Mouse (Mus musculus) urinary bladder, postnatal 36 days (tissue): ENCODE measurements around the gene Sctr.

Experiments
- DNase-seq, 2 experiments: peaks; one replicate each; pipeline ENCODE4 v3.0.0; 2022; ENCODE audit warnings: low spot score in 2 of 2, mixed read lengths in 1 of 2

Gene Sctr

DNA sequence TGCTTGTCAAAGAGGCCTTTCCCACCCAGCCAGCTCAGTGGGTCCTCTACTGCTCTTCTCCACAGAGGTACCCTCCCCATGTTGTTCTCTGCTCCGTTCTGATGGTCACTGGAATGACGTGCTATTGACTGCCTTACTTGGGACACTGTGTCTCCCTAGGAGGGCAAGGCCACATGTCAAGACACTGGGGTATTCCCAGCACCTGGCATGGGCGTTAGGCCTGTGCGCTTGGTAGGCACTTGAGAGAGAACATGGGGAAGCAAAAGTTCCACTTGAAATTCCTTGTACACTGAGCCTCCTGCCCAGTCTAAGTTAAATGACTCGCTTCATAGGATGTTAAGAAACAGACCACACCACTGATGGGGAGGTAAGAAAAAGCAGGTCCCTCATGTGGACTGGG, 62.4 kb downstream of the Sctr start:
- no peak for DNase-seq

DNA sequence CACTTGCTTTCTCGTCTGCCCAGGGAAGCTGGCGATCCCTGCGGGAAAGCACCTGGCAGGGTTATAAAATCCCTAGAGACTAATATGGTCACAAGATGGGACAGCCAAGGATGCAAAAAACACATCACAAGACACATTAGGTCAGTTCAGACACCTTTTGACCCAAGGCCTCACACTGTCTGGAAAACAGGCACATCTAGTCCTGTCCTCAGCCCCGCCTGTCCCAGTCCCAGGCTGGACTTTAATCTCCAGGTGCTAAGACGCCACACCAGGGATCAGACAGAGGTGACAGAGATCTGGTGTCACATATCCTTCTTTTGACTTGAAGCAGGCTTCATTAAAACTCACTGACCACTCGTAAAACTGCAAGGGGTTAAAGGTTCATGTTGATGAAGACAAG, 63.5 kb downstream of the Sctr start:
- no peak for DNase-seq

DNA sequence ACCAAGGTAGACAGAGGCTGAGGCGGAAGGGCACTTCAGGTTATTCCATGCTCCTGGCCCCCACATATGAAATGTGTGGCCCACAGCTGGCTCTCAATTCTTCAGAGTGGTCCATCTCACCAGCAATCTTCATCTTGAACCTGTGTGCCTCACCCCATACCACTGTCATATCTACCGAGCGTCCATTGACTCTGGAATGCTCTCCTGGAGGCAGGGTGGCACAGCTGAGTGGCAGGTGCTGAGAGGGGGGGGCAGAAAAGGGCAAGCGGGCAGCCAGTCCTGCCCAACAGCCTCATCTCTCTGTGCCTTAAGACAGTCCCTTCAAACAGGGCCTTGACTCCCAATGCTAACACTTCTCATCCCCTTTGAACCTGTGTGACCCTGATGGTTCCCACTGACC, 64.4 kb downstream of the Sctr start:
- no peak for DNase-seq

DNA sequence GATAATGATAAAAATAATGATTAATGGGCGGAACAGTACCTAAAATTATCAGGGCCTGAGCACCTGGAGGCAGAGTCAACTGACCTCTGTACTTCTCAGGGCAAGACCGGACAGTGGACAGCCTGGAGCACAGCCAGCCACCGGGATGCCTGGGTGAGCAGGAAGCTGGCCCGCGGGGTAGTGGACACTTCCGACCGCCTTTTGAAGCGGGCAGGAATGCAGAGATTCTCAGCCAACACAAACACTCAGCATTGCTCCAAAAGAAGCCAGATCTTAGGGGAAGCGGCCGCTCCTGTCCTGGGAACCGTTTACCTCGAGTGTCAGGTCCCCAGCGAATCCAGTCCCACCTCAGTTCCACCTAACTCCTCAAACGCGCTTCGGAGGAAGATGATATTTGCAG, 66.2 kb downstream of the Sctr start:
- DNase-seq: peak in 1 of 2 experiments; percentile 48

DNA sequence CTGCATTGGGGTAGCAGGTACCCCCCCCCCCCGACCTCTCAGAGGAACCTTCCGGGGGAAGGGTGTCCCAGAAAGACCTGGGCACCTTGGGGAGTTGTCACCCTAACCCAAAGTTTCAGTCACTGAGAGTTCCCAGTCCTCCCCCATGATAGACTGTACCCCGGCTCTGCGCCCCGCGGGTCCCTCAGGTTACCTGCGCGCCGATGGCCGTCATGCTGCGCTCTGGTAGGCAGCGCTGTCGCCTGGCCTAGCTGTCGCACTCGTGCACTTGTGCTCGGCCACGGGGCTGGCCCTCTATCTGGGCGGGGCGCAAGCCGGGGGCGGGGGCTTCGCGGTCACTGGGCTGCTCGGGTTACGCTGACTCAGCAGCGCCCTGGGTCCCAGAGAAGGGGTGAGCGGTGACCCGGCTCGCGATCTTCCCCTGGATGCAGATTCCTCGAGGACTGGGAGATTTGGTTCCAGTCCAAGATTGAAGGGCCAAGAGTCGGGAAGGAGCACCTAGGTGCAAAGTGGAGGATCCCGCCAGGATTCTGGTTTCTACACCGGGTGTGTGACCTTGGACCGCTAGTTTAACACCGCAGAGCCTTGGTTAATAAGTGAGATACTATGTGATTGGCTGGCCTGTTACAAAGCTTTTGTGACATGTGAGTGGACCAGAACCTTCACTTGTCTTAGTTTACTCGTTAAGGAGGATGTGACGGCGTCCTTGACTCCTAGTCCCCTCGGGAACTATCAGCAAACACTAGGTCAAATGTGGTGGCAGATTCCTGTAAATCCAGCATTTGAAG, 67.0 kb downstream of the Sctr start, which contains the start of gene Tmem37:
Gene Tmem37, minus strand, starts transcription at position 556 of the 788 bp plus-strand sequence.
- peak; percentile 57 to 82 for DNase-seq

DNA sequence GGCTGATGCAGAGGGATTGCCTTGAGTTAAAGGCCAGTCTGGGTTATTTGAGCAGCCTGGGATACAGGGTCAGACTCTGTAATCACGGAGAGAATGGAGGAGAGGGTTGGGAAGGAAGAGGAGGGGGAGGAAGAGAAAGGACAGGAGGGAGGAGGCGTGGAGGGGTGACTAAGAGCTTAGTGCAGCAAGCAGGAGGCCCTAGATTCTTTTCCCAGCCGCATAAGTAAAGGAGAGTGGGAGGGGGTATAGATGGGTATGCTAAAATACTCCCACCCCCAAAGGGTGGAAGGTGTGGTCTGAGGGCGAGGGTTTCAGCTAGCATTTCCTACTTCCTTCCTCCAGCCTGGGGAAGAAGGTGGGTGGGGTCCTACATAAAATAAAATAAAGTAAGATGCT, 67.6 kb downstream of the Sctr start:
- no peak for DNase-seq

DNA sequence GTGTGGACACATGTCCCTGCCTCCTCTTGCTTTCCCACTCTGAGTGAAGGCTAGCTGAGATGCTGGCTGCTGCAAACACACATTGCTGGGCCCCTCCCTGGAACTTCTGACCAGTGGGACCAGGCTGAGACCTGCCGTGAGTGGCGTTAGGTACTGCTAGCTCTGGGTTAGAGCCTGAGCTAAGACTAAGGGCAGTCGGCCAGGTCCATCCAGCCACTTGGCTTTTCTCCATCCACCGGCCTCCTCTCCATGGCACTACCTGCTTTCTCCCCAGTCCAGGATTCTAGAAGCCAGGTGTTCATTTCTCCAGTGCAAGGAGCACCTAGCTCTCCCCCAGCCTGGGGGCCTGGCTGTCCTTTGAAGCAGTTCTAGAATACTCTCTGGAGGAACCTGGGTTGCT, 68.2 kb downstream of the Sctr start:
- no peak for DNase-seq

DNA sequence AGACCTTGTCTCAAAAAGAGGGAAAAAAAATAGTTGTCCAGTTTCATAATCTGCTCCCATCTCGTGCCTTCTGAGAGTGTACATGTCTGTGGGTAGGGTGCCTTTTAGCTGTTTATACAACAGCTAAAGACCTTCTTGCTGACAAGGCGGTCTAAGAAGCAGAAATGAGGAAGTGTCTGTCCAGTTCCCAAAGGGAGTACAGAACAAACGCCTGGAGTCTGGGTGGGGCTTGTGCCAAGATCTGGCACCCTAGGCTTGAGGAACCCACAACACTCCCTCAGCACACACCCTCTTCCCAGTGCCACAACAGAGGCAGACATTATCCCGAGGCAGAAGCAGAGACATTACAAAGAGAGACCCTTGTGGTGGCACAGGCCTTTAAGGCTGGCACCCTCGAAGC, 68.8 kb downstream of the Sctr start:
- no peak for DNase-seq

DNA sequence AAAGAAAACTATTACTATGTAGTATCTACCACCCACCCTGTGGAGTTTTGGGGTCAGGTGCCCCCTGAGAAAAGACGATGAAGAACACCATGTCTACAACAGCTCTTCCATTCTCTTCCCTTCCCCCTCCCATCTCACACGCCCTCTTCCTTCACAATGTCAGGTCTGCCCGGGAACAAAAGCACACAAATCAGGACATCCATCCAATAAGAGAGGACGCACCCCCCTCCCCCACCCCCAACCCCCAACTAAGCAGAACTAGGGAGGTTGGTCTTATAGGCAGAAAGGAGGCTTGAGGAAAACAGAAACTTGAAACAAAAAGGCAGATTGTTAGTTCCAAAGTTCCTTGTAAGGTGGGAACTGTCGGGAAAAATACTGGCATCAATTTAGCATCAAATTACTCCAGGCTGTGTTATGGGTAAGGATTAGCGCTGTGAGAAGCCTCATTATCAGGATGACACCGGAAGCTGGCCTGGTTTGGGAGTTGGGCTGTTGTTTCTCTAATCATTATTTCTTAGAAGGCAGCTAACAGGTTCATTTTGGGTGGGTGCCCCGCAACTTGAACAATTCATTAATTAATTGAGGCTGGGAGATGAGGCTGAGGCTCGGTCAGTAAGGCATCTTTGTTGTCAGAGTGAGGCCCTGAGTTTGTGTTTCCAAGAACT, 71.2 kb downstream of the Sctr start:
- no peak for DNase-seq

DNA sequence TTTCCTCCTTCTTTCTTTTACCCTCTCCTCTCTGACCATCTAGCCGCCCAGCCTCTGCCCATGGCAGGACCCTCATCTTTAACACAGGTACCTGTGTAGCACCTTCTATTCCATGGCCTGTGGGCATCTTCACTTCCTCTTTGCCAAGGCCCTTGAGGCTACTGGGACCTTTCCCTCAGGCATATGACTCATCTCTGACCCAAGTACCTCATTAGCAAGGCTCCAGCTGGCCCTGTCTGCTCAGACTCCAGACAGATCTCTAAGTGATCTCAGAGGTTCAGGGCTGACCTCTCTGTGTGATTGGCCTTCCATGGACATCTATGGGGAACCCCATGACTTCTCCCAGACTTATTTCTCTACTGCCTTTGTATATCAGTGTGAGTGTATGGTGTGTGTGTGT, 73.9 kb downstream of the Sctr start:
- DNase-seq: no peak

DNA sequence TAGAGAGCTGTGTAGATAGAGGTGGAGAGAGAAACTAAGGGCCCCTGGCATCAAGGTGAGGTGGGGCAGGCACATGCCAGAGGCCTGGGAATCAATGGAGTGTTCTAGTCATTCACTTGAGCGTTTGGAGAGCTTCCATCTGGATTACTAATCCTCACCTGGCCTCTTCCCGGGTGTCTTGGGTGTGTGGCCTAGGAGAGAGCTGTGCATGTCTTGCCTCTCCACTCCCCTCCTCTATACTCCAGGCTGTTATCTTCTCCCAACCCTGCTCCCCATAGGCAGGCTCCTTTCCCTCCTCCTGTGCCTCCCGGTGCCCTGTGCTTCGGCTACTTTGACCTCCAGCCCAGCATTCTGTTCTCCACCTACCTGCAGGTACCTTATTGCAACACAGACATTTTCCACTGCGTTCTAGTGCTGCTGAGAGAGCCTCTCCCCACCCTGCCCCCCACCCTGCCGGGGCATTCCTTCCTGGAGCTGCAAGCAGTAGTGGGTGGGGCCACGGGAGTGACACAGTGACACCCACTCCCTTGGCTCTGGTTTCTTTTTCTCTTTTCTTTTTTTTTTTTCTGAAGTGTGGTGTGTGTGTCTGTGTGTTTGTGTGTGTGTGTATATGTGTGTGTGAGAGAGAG, 76.4 kb downstream of the Sctr start:
- peak in 1 of 2 experiments; percentile 14 for DNase-seq

DNA sequence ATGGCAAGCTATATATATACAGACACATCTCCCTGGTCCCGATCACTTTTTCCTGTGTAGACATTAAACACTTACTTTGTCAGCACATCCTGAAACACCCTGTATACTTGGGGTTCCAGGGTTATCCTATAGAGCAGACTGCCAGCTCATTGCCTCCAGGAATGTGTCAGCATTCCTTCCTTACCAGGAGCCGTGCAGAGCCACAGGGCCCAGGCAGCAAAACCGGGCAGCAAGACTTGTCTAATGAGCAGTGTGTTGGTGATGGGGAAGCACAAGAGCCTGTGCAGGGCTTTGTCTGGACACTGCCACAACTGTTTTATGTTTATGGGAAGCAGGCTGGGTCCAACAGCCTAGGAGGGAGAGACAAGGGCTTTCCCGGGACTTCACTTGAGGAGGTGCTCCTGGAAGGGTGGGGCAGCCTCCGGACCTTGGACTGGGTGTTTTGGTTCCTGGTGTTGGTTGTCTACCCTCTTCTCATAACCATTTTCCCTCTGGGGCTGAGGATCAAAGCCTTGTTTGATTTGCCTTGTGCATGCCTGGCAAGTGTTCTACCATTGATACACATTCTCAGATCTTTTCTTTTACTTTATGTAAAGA, 77.3 kb downstream of the Sctr start:
- DNase-seq: no peak

DNA sequence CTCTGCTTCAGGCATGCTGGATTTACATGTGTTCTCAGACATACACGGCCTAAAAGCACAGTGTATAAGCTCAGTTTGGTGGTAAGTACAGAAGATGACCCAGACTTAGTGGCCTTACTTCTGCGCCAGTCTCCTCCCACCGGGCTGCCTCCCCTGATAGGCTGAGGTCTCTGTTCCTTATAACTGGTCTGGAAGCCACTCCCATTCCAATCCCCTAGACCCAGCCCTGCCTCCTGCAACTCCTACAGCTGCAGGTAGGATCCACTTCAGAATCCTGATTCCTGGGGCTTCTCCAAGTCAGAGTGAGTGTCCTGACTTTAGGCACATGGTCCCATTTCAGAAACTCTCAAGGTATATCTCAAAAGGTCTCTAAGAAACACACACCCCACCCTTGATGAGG, 79.0 kb downstream of the Sctr start:
- no peak for DNase-seq

DNA sequence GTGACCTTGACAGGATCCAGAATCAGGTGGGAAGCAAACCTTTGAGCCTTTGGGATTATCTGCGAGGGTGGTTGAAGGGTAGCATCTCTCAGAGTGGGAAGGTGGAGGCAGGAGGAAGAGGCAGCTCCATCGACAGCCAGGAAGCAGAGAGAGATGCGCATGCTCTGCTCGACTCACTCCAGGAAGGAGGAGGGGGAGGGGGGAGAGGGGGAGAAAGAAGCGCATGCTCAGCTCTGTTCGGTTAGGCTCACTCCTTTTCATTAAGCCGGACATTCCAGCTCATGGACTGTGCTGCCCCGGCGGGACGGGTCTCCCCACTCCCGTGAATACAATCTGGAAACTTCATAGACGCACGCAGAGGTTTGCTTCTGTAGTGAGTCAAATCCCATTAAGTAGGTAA, 80.0 kb downstream of the Sctr start:
- DNase-seq: no peak

DNA sequence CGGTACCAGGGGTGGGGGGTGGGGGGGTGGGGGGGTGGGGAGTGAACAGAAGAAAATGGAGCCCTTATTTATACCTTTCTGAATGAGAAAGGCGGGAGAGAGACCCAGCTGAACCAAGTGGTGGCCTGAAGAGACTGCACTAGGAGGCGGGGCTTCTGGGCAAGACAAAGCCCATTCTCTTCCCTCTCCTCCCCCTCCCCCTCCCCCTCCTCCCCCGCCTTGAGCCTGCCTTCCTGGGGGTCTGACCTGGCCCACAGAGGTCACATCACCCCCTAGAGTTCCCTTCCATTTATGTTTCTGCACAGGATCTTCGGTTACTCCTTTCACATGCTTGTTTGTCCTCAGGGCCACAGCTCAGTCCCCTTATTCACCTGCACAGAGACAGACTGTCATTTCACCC, 82.5 kb downstream of the Sctr start:
- DNase-seq: no peak

DNA sequence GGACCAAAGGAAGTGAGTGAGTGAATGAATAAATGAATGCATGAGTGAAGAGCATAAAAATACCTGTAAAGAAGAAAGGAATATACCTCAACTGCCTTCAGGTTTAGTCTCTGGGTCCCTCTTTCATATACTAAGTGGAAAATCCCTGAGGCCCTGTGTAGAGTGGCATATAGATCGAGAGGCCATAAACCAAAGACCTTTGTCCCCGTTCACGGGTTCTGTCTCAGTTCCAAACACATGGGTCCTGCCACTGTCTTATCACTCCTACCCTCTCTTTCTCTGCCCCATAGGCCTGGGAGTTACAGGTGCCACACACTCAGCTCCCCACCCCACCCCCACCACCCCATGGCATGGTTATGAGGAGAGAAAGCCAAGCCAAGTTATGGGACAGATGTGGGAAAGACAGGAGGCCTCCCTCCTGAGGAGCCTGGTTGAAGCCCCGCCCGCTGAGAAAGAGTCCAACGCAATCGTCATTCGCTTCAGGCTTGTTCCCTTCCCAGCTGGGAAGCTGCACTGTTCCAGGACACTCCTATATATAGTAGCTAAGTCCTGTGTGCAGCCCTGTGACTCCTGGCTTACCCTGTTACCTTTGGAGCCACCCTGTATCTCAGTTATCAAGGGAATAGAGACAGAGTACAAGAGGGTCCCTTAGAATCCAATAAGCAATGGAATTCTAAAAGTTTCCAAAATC, 84.3 kb downstream of the Sctr start:
- DNase-seq: no peak

DNA sequence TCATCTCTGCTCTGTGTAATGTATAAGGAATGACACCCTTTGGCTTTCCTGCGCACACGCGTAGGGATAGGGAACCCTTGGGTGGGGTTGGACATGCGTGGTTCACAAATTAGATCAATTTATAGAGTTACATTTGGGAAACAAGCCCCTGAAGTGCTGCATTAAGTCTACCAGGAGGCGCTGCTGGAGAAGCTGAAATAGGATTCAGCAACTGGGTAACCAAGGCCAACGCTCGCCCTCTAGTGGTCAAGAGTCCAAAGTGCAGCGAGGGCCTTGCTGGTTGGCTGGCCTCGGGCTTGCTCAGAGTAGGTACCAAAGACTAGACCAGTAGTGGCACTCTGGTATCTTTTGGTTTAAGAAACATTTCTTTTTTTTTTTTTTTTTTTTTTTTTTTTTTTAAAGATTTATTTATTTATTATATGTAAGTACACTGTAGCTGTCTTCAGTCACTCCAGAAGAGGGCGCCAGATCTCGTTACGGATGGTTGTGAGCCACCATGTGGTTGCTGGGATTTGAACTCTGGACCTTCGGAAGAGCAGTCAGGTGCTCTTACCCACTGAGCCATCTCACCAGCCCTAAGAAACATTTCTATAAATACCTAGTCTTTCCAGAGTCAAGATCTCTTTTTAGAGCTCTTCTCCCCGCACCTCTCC, 86.9 kb downstream of the Sctr start:
- DNase-seq: peak; percentile 76 to 88

DNA sequence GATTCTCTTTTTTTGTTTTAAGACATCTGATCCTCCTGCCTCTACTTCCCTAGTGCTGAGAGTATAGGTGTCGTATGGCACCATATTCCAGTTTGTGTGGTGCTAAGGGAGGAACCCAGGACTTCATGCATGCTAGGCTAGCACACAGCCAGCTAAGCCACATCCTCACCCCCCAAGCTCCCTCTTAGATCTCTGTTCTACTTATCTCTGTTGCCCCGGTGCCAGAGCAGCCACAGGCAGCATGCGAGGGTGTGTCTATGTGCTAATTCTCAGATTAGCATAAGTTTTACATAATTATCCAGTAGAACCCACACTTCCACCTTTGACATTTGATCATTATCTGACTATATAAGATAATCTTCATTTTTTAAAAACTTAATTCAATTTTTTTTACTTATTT, 88.2 kb downstream of the Sctr start:
- DNase-seq: no peak

DNA sequence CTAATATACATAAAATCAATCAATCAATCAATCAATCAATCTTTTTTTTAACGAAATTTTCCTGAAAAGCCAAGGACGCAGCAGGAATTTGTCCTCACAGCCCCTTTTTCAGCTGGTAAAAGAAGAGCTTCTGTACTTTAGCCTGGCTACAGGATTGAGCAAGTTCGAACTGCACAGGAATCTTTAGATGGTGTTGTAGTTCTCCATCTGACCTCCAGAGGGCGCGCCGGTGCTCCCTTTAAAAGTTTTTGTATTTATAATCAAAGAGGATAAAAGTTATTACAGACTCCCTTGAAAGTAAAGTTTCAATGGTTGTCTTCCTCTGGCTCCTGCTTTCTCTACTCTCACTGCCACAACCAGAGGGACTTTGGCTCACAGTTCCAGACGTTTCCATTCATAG, 91.6 kb downstream of the Sctr start:
- peak; percentile 66 to 80 for DNase-seq

DNA sequence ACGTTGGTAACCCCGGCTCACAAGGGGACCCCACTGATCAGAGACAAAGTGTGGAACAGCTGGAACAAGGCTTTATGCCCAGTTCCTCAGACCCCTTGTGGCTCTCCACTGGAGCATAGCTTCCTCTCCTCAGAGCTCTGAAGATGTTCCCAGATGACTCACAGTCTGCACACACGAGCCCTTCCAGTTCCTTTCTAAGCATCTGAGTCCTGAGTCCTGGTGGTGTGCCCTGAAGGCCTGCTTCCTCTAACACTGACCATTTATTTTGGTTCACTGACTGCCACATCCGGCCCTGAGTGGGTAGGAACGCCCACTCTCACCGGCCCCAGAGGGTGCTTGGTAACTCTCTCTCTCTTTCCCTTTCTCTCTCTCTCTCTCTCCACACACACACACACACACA, 92.8 kb downstream of the Sctr start:
- no peak for DNase-seq

DNA sequence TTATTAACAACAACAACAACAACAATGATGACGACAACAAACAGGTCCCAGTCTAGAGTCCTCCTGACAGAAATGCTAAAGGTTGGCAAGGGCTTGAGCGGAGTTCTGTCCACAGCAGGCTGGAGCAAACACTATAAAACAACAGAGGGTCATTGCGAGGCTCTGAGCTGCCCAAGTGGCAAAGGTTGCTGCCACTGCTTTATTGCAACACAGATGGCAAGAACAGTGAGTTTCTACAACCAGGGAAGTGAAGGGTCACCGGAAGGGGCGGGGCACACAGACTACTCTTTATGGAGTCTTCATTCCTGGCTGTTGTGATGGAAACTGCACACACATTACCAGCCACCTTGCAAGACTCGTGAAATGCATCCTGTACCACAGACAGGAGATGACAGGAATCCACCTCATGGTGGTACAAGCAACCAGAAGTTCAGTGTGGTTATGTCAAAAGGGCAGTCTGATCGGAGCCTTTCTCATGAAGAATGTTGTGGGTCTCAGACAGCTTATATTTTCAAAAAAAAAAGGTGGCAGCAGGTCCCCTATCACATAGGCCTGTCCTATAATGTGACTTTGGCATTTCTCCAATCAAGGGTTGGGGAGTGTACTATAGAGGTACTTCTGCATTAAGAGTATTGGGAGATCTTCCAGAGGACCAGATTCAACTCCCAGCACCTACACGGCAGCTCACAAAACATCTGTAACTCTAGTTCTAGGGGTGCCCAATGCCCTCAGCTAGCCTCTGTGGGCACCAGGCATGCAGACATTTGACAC, 93.9 kb downstream of the Sctr start:
- DNase-seq: peak in 1 of 2 experiments; percentile 47
